Mouse (Mus musculus): ENCODE data around the gene Defb13. TPM values are rescaled to one million over a fixed set of nuclear protein-coding genes. Genes with fewer than 3 reads are reported as not detected.

Gene Defb13
- not detected in 2 replicates for polyA plus RNA-seq (2012; ENCODE audit: low replicate concordance)

DNA sequence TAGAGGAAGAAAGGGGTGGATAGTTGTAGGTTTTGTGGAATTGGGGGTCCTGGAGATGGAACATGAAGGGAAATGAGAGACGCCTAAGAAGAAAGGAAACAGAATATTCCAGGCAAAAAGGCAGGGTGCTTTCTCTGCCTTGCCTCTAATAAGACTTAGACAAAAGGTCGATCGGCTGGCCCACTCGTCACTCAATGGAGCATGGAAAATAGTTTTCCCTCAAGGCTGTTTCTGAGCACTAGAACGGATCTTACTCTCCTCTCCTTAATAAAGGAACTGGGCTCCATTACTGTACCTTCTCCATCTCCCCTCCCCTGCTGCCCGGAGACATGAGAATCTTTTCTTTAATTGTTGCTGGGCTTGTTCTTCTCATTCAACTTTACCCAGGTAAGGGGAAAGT is at the start of gene Defb13:
TSS of gene Defb13 (plus strand) at position 301 of the 400 bp plus-strand sequence.

GRCm38 (mm10) chr8:21906290-21906689 is 40.3 kb upstream of the Defb13 start, which contains the start of gene Defb11:
Defb11 (minus strand) TSS chr8:21906412.

DNA sequence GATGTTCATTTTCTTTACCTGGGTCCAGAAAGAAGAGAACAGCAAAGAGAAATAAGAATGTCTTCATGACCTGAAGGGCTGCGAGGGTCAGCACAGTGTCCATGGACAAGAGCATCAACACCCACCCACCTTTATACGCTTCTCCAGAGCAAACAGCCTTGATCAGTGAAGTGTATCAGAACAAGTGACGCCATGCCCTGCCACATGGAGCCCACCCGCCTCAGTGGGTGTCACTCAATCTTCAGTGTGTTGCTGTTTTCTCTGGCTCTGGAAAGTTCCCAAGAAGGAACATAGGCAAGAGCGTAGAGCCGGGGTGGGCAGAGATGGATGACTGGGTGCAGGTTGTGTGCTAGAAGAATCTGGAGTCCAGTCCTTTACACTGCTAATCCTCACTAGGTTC is 14.0 kb upstream of the Defb13 start, which contains the start of gene Defb15:
TSS of gene Defb15 (minus strand) at position 101 of the 400 bp plus-strand sequence.

GRCm38 (mm10) chr8:21938052-21938451 is 8.5 kb upstream of the Defb13 start, which contains the start of gene Defb35:
Defb35 (plus strand) TSS chr8:21938352.

GRCm38 (mm10) chr8:21958414-21958813 is 11.9 kb downstream of the Defb13 start, which contains the start of gene Fam90a1a:
Fam90a1a (plus strand) TSS chr8:21958714.

GRCm38 (mm10) chr8:21969475-21969874 is 22.9 kb downstream of the Defb13 start, which contains the start of gene Ccdc70:
Ccdc70 (plus strand) TSS chr8:21969775.

Other genes starting within 250 kb of the Defb13 start
- not detected in 2 replicates for gene AY761184, start 243.1 kb upstream of the Defb13 start, polyA plus RNA-seq (2012; ENCODE audit: low replicate concordance)
- not detected in 2 replicates for gene Defa24, start 212.3 kb upstream of the Defb13 start, polyA plus RNA-seq (2012; ENCODE audit: low replicate concordance)
- not detected in 2 replicates for gene Defb50, start 123.2 kb upstream of the Defb13 start, polyA plus RNA-seq (2012; ENCODE audit: low replicate concordance)
- gene Defb2, start 106.8 kb upstream of the Defb13 start, polyA plus RNA-seq (2012; ENCODE audit: low replicate concordance), result not detected in 2 replicates
- gene Defb10, start 87.9 kb upstream of the Defb13 start, polyA plus RNA-seq (2012; ENCODE audit: low replicate concordance), result not detected in 2 replicates
- not detected in 2 replicates for gene Defb9, start 61.3 kb upstream of the Defb13 start, polyA plus RNA-seq (2012; ENCODE audit: low replicate concordance)
- gene Defb11, start 40.4 kb upstream of the Defb13 start, polyA plus RNA-seq (2012; ENCODE audit: low replicate concordance), result not detected in 2 replicates
- not detected in 2 replicates for gene Defb15, start 14.1 kb upstream of the Defb13 start, polyA plus RNA-seq (2012; ENCODE audit: low replicate concordance)
- not detected in 2 replicates for gene Defb35, start 8.4 kb upstream of the Defb13 start, polyA plus RNA-seq (2012; ENCODE audit: low replicate concordance)
- gene Fam90a1a, start 12.0 kb downstream of the Defb13 start, polyA plus RNA-seq (2012; ENCODE audit: low replicate concordance), result not detected in 2 replicates
- not detected in 2 replicates for gene Ccdc70, start 23.0 kb downstream of the Defb13 start, polyA plus RNA-seq (2012; ENCODE audit: low replicate concordance)
- 27.6 and 40.3 TPM in 2 replicates for gene Atp7b, start 113.5 kb downstream of the Defb13 start, polyA plus RNA-seq (2012; ENCODE audit: low replicate concordance)
- 0.28 and 1.3 TPM in 2 replicates for gene Alg11, start 114.0 kb downstream of the Defb13 start, polyA plus RNA-seq (2012; ENCODE audit: low replicate concordance)
- gene Nek5, start 178.3 kb downstream of the Defb13 start, polyA plus RNA-seq (2012; ENCODE audit: low replicate concordance), result not detected in 2 replicates
- 1.0 and 2.4 TPM in 2 replicates for gene Nek3, start 219.7 kb downstream of the Defb13 start, polyA plus RNA-seq (2012; ENCODE audit: low replicate concordance)
- 6.8 and 7.4 TPM in 2 replicates for gene Ckap2, start 239.1 kb downstream of the Defb13 start, polyA plus RNA-seq (2012; ENCODE audit: low replicate concordance)
- gene Vps36, start 246.0 kb downstream of the Defb13 start, polyA plus RNA-seq (2012; ENCODE audit: low replicate concordance), result 3.2 and 4.8 TPM in 2 replicates

Data from leukemia stem cell, adult 10-12 weeks (primary cell).